Mouse (Mus musculus) urinary bladder, postnatal 4 days (tissue): ENCODE results near the gene Pm20d1.

Source experiments
- DNase-seq, 2 experiments: peaks; one replicate each; pipeline ENCODE4 v3.0.0; 2021 to 2022; ENCODE audit warnings: low spot score in 2 of 2

Pm20d1 gene

DNA sequence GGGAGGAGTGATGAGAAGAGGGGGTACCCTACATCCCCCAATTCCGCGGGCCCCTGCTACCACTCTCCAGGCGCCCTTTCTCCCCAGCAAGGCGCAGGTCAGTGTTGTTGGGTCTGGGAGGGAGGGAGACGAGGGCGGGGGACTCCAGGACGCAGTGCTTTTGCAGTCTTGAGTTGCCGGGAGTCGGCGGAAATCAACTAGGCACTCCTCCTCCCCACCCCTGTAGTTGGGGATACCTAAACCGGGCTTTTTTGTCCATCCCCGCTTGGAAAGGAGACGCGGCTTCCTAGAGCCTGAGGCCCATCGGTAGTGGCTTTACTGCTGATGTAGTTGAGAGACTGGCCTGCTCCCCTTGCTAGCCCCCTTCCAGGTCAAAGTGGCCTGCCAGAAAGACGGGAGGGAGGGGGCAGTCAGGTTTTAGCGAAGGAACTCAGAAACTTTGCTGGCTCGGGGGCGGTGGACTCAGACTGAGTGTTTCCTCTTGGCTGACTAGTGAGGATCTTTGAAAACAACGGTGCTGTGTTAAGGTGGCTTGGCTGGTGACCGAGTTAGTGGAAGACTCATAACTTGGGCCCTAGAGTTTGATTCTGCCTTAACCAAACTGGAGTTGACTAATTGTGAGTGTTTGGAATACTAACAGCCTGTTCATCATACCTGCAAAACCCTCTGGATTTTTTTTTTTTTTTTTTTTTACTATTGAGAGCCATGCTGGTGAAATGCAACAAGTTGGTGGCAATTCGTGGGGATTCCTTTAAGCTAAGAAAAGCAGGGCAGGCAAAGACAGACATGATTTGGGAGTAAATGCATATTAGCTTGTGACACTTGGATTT, 31.3 kb downstream of the Pm20d1 start:
- no peak for DNase-seq

DNA sequence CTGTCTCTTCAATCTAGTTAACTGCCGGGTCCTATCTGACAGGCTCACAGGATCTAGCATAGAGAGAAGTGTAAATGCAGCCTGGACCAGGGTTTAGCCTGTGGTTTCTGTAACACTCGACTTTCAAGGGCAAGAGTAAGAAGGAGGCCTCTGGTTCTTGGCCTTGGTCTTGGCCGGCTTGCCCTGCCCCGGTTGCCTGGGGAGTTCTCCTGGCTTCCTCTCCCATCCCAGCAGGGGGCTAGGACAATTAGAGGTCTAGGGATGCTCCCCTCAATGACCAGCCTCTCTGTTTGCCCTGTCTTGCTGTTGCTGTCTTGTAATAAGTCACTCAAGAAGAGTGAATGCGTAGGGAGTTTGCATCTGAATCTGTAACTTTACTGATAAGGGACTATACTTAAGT, 32.1 kb downstream of the Pm20d1 start:
- no peak for DNase-seq

DNA sequence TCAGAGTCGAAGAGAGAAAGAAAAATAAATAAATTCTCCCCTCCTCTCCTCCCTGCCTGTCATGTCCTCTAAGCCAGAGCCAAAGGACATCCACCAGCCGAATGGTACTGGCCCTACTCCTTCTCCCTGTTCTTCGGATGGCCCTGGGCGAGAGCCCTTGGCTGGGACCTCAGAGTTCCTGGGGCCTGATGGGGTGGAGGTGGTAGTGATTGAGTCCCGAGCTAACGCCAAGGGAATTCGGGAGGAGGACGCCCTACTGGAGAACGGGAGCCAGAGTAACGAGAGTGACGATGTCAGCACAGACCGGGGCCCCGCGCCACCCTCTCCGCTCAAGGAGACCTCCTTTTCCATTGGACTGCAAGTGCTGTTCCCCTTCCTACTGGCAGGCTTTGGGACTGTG, 33.4 kb downstream of the Pm20d1 start:
- DNase-seq, result no peak

DNA sequence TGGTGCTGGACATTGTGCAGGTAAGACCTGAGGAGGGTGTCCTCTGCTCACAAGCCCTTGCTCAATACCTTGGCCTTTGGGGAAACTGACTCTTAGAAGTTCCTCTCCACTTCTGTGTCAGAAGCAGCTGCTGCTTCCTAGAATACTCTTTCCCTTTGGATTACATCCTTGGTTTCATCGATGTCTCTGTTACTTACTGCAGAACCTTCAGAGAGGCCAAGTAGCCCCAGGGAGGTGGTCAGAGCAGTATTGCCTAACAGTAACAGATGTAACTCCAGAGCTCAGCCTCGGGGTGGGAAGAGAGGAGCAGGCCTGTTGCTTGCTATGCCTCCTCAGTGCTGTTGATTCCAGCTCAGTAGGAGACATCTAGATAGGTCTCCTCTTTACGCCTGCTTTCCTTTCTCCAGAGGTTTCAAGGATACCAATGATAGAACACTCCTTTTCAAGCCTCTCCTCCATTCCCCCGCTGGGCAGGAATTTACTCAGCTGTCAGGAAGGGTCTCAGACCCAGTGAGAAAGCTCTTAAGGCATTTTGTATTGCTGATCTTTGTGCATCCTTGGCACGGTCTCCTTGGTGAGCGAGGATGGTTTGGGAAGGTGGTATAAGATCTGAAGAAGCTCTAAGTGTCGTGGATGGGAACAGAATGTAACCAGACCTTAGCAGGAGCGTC, 33.9 kb downstream of the Pm20d1 start:
- DNase-seq, result no peak

DNA sequence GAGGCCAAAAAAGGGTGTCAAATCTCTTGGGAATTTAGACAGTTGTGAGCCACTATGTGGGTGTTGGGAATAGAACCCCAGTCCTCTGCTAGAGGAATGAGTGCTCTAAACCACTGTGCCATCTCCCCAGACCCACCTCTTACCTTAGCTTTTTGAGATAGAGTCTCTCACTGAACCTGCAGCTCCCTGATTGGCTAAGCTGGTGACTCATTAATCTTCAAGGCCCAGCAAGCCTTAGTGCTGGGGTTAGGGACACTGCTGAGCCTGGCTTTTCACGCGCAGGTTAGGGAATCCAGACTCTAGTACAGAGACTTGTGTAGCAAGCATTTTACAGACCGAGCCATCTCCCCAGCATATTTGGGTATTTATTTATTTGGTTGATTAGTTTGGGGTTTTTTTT, 39.9 kb downstream of the Pm20d1 start:
- DNase-seq, result no peak

GRCm38 (mm10) chr1:131838542-131838941, 41.4 kb downstream of the Pm20d1 start:
- no peak for DNase-seq

DNA sequence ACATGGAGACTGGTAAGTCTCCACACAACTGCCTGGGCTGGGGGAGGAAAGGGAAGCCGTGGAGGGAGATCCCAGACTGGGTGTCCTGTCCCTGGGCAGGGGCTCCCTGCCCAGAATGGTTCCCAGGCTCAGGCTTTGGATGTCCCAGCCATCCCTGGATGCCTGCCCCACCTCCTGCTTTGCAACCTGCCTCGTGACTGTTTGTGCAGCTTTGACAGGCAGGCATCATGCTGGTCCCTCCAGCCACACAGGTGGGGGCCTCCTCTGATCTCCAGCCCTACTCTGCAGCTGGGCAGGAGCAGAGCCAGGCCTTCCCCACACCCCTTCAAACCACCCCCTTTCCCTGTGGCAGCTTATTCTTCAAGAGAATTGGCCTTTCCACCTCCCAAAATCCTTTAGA, 42.1 kb downstream of the Pm20d1 start:
- no peak for DNase-seq

GRCm38 (mm10) chr1:131842221-131842620, 45.0 kb downstream of the Pm20d1 start:
- DNase-seq, result no peak

DNA sequence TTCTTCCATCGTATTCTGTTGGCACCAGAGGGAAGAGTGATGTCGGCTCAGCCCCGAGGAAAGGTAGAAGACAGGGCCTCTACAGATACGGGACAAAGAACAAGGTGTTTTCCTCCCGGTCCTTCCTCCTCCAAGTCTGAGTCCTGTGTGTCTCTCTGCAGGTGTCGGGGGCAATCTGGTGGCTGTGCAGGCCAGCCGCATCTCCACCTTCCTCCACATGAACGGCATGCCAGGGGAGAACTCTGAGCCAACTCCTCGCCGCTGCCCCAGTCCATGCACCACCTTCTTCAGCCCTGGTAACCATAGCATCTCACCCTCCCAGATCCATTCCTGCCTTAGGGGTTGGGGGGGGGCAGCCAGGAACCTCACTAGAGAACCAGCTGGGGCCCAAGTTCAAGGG, 46.6 kb downstream of the Pm20d1 start:
- no peak for DNase-seq

DNA sequence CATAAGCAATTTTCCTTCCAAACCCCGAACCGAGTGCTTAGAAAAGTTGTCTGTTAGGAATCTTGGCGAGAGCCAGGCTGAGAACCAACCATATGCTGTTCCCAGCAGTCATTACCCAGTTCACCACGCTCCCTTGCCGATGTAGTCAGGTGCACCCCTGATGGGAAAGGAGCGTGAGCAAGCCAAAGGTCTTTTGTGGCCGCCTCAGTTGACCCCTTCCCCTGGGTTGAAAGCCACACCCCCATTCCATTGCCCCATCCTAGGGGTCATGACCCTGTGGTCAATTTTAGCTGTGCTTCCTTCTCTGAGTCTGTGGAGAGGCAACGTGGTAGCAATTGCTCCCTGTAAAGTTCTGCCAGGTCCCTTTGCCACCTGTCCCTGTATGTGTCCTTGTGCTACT, 47.7 kb downstream of the Pm20d1 start:
- DNase-seq, result no peak

DNA sequence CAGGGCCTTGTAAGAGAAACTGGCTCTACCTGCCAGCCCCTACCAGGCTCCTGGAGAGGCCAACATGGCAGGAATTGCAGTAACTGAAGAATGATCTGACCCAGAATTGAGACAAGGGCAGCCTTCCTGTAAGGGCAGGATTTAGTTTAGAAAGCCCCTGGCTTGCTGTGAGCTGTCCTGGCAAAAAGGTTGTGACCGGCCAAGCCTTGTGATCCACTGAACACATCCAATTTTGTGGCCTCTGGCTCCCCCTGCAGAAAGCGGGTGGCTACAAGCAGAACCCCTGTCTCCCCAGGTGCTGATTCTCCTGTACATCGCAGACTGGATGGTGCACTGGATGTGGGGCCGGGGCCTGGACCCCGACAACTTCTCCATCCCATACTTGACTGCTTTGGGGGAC, 49.1 kb downstream of the Pm20d1 start:
- no peak for DNase-seq

DNA sequence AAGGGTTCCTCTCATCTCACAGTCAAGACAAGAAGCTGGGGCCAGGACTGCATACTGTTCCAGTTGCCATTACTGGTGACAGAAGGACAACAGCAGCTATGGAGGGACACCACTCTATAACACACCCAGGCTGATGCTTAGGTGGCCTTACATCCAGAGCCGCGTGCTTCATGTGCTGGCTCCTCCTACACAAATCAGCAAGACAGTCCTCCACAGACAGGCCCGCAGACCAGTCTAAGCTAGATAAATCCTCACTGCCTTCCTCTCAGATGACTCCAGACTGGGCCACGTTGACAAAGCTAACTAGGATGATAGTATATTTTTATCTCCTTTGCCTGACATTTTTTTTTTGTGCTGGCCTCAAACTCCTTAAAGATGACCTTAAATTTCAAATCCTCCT, 64.6 kb downstream of the Pm20d1 start:
- no peak for DNase-seq

DNA sequence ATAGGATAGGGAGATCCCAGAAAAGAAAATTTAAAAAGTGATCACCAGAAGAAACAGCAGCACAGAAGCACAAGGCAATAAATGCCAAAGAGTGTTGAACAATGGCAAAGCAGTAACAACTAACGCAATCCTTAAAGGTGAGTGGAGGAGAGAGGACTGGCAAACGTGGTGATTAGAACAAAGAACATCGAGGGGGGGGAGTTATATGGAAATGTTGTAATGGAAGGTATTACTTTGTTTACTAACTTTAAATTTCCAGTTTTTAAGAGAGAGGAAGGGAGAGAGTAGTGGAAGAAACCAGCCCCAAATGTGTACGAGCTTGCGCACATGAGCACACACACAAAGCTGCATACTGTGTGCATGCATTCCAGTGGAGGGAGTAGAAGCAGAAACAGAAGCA, 68.4 kb downstream of the Pm20d1 start:
- no peak for DNase-seq

GRCm38 (mm10) chr1:131866304-131866999, 69.3 kb downstream of the Pm20d1 start:
- no peak for DNase-seq

- peak; percentile 85 to 93 for DNase-seq
These were observed 70.1 kb downstream of the Pm20d1 start, which contains the start of gene Rab29 for GRCm38 (mm10) chr1:131867093-131867945. Gene Rab29, plus strand, starts transcription at chr1:131867224.

DNA sequence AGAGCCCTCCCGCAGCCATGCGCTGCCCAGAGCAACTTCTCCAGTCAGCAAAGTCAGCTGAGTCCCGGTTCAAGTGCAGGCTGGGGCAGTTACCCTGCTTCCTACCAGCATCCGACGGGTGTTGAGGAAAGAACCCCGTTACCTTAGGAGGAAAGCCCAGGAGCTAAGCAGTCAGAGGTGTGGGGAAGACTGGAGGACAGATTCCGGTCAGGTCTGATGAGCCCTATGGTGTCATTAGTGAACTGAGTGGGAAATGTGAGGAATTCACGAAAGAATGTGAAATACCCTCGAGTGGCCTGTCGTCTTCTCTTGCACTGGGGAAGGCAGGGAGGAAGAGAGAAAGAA, 70.7 kb downstream of the Pm20d1 start:
- DNase-seq, result no peak

DNA sequence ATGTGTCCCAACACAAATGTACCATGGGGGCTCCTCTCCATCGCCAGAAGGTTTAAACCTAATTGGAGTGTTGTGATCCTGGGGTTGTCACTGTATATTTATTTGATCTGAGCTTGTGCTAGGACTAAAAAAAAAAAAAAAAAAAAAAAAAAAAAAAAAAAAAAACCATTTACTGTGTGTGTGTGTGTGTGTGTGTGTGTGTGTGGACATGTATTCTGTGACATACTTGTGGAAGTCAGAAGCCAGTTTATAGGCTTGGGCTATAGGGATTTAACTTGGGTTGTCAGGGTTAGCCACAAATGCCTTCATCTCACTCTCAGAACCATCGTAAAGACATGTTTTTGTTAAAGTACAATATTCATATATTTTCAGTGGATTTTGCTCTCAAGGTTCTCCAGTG, 72.4 kb downstream of the Pm20d1 start:
- no peak for DNase-seq
